In the genomic region with DNA sequence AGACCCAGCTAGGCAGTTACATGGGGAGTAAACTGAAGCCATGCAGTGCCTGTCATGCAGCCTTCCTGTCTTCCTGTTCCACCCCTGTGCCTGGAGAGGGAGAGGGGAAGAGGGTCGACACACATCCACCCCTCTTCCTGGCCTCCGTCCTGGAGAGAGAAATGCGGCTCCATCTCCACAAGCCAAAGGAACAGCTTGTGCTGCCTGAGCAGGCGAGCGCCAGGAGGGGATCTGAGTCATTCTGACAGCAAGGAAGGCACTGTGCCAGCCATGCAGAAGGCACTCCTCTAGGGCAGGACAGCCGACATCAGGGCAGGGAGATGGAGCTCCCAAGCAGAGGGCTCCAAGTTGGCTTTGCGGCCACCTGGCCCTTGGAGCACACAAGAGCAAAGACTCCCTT, we compare ENCODE assay signal across 9 mouse cellular contexts. TPM values are rescaled to one million over a fixed set of nuclear protein-coding genes. Genes with fewer than 3 reads are reported as not detected.
DNase-seq lines count a peak whose midpoint lies in the region; ATAC-seq and TF ChIP-seq lines count a peak whose summit lies in the region.
"Had no signal": no experiment of that assay in that cellular context is flagged by ENCODE, and none has a peak within 500 bp of the region (broad histone marks: within the 10 kb centered on the region; RNA-seq: fewer than 3 reads in every experiment).

No protein-coding gene starts in this region.

- H3K4me2 ChIP-seq in lung, embryonic 14.5 days, result no peak overlapping the region
- no peak overlapping the region for H3K4me2 ChIP-seq in lung, postnatal 0 days (replicated peaks; ENCODE audit: low read depth, low read length)
- no peak overlapping the region for H3K4me2 ChIP-seq in intestine, postnatal 0 days (replicated peaks; ENCODE audit: low read depth)
- H3K4me2 ChIP-seq in neural tube, embryonic 15.5 days, result no peak overlapping the region
- H3K4me2 ChIP-seq: lung, embryonic 15.5 days had no signal

- peak; percentile 27 for DNase-seq in lung, embryonic 14.5 days
- DNase-seq in lung, postnatal 0 days (ENCODE audit: low spot score), result no peak
- DNase-seq in cerebellum, adult 18-20 months, result peak; percentile 97 to 99
- DNase-seq in gastrocnemius, postnatal 36 days, result peak; percentile 13 to 20
- peak; percentile 64 to 93 for DNase-seq in left cerebral cortex, adult 8-10 months (ENCODE audit: low spot score in 2 of 2)
- no peak for DNase-seq in kidney, adult 18-20 months

- H3K9me3 ChIP-seq in lung, embryonic 14.5 days (ENCODE audit: low read depth, low read length), result no peaks in the 10 kb centered on the region
- H3K9me3 ChIP-seq in lung, postnatal 0 days (ENCODE audit: low read length), result no peaks in the 10 kb centered on the region
- H3K9me3 ChIP-seq in intestine, postnatal 0 days (ENCODE audit: control insufficient read depth), result no peaks in the 10 kb centered on the region
- H3K9me3 ChIP-seq in neural tube, embryonic 15.5 days (replicated peaks), result no peaks in the 10 kb centered on the region
- H3K9me3 ChIP-seq: lung, embryonic 15.5 days had no signal

- H3K9ac ChIP-seq in lung, embryonic 14.5 days, result no peak overlapping the region
- H3K9ac ChIP-seq in lung, postnatal 0 days (replicated peaks; ENCODE audit: low read depth), result no peak overlapping the region
- H3K9ac ChIP-seq in intestine, postnatal 0 days (ENCODE audit: low read depth, low read length), result no peak overlapping the region
- no peak overlapping the region for H3K9ac ChIP-seq in neural tube, embryonic 15.5 days (replicated peaks)
- H3K9ac ChIP-seq: lung, embryonic 15.5 days had no signal

- intact Hi-C loops in gastrocnemius, postnatal 36 days (cut with DNase I), result no loop called here

- no peak overlapping the region for H3K27ac ChIP-seq in lung, embryonic 14.5 days (ENCODE audit: low read depth)
- H3K27ac ChIP-seq in lung, postnatal 0 days (ENCODE audit: low read length), result no peak overlapping the region
- no peak overlapping the region for H3K27ac ChIP-seq in intestine, postnatal 0 days (ENCODE audit: low read depth, low read length)
- H3K27ac ChIP-seq in neural tube, embryonic 15.5 days (replicated peaks), result no peak overlapping the region
- H3K27ac ChIP-seq: lung, embryonic 15.5 days had no signal

- 39% methylated on average over 7 of the region's 7 CpGs for WGBS in lung, embryonic 14.5 days
- 43% methylated on average over 7 of the region's 7 CpGs for WGBS in lung, postnatal 0 days
- 52% methylated on average over 7 of the region's 7 CpGs for WGBS in intestine, postnatal 0 days
- 64% methylated on average over 7 of the region's 7 CpGs for WGBS in neural tube, embryonic 15.5 days

- ATAC-seq in lung, embryonic 14.5 days (ENCODE audit: insufficient read depth), result no peak
- no peak for ATAC-seq in lung, postnatal 0 days
- ATAC-seq in intestine, postnatal 0 days, result no peak
- ATAC-seq in neural tube, embryonic 15.5 days (ENCODE audit: low FRiP score), result no peak

- no peak for TF ChIP-seq EP300 in lung, postnatal 0 days (IDR thresholded peaks at IDR 0.05)

- no peak overlapping the region for H3K4me3 ChIP-seq in lung, embryonic 14.5 days (ENCODE audit: low read depth, low read length)
- H3K4me3 ChIP-seq in lung, postnatal 0 days (ENCODE audit: low read depth, low read length), result no peak overlapping the region
- H3K4me3 ChIP-seq in intestine, postnatal 0 days (ENCODE audit: low read depth, low read length), result no peak overlapping the region
- no peak overlapping the region for H3K4me3 ChIP-seq in neural tube, embryonic 15.5 days (replicated peaks)
- H3K4me3 ChIP-seq: lung, embryonic 15.5 days had no signal

- no peaks in the 10 kb centered on the region for H3K4me1 ChIP-seq in lung, embryonic 14.5 days (ENCODE audit: insufficient read depth)
- H3K4me1 ChIP-seq in lung, postnatal 0 days (ENCODE audit: insufficient read depth, low read depth, low read length), result no peaks in the 10 kb centered on the region
- H3K4me1 ChIP-seq in intestine, postnatal 0 days (replicated peaks; ENCODE audit: control insufficient read depth, insufficient read depth, low read length), result no peaks in the 10 kb centered on the region
- peaks cover 6% of the 10 kb centered on the region; the same call in 1 of the 2 replicates for H3K4me1 ChIP-seq in neural tube, embryonic 15.5 days
- H3K4me1 ChIP-seq: lung, embryonic 15.5 days had no signal

- no peaks in the 10 kb centered on the region for H3K36me3 ChIP-seq in lung, embryonic 14.5 days (ENCODE audit: insufficient read depth)
- H3K36me3 ChIP-seq in lung, postnatal 0 days (ENCODE audit: insufficient read depth, low read length), result no peaks in the 10 kb centered on the region
- H3K36me3 ChIP-seq in intestine, postnatal 0 days (ENCODE audit: control insufficient read depth, insufficient read depth), result no peaks in the 10 kb centered on the region
- no peaks in the 10 kb centered on the region for H3K36me3 ChIP-seq in neural tube, embryonic 15.5 days
- H3K36me3 ChIP-seq: lung, embryonic 15.5 days had no signal

- no peak for TF ChIP-seq CTCF in lung, embryonic 14.5 days (IDR thresholded peaks at IDR 0.05; ENCODE audit: low read depth)
- no peak for TF ChIP-seq CTCF in lung, postnatal 0 days (IDR thresholded peaks at IDR 0.05)
- TF ChIP-seq CTCF in intestine, postnatal 0 days (IDR thresholded peaks at IDR 0.05; ENCODE audit: low read depth), result no peak

- H3K27me3 ChIP-seq in lung, embryonic 14.5 days (ENCODE audit: insufficient read depth, low read length), result no peaks in the 10 kb centered on the region
- H3K27me3 ChIP-seq in lung, postnatal 0 days (replicated peaks; ENCODE audit: insufficient read depth, low read length), result no peaks in the 10 kb centered on the region
- no peaks in the 10 kb centered on the region for H3K27me3 ChIP-seq in intestine, postnatal 0 days (replicated peaks; ENCODE audit: control insufficient read depth, insufficient read depth, low read length)
- no peaks in the 10 kb centered on the region for H3K27me3 ChIP-seq in neural tube, embryonic 15.5 days (replicated peaks)
- H3K27me3 ChIP-seq: lung, embryonic 15.5 days had no signal

RNA-seq across cellular contexts. Expression of a gene that starts 50.6 kb away (rescaled TPM):
- polyA plus RNA-seq in lung, embryonic 14.5 days (2014; fragmentation: Nextera tagmentation; extraction: Ambion mirVana), result 2.7 and 2.8 TPM in 2 replicates
- 1.5 TPM in 2 replicates for polyA plus RNA-seq in lung, postnatal 0 days (2015; fragmentation: Nextera tagmentation; extraction: Ambion mirVana)
- 1 to 10 TPM; 3.7 to 4.3 TPM for total RNA-seq in gastrocnemius, postnatal 36 days (2021)
- total RNA-seq in left cerebral cortex, adult 8-10 months (2022), result 1 to 10 TPM; 9.0 to 10.0 (median 9.2) TPM
- polyA plus RNA-seq in intestine, postnatal 0 days (2015; fragmentation: Nextera tagmentation; extraction: Ambion mirVana), result 1.6 and 2.4 TPM in 2 replicates
- polyA plus RNA-seq in neural tube, embryonic 15.5 days (2015; fragmentation: Nextera tagmentation; extraction: Ambion mirVana), result 3.1 and 4.1 TPM in 2 replicates

Comparison
In these comparisons a context has a peak if more than half of its experiments do, and no peak if none do; other contexts are left out.
1. DNase-seq: peak in lung, embryonic 14.5 days (single experiment), cerebellum, adult 18-20 months (2 of 2), gastrocnemius, postnatal 36 days (2 of 2) and left cerebral cortex, adult 8-10 months (2 of 2); none in lung, postnatal 0 days (single experiment) and kidney, adult 18-20 months (single experiment).